Mouse (Mus musculus) intestine, embryonic 15.5 days (tissue): ENCODE results near the gene Proser1. TPM values are rescaled to one million over a fixed set of nuclear protein-coding genes. Genes with fewer than 3 reads are reported as not detected.

Experiments
- ATAC-seq: fragments of 200-750 bp; cut with Nextera tagmentation; 2 replicates; pipeline ENCODE4 v1.8.0; 2017; ENCODE audit warnings: moderate TSS enrichment, moderate library complexity
- H3K27ac ChIP-seq: fragments of 300-500 bp; sonication (generic); 2 replicates; pipeline ENCODE4 v1.5.1; 2015; ENCODE audit warnings: mild to moderate bottlenecking, inconsistent platforms
- H3K27me3 ChIP-seq: fragments of 300-500 bp; sonication (generic); replicated peaks from 2 replicates; pipeline ENCODE4 v1.6.1; 2015; ENCODE audit warnings: inconsistent platforms
- H3K36me3 ChIP-seq: fragments of 300-500 bp; sonication (generic); 2 replicates; pipeline ENCODE4 v1.6.1; 2015; ENCODE audit warnings: inconsistent platforms
- H3K4me1 ChIP-seq: fragments of 300-500 bp; sonication (generic); replicated peaks from 2 replicates; pipeline ENCODE4 v1.6.1; 2015; ENCODE audit warnings: inconsistent platforms
- H3K4me2 ChIP-seq: fragments of 300-500 bp; sonication (generic); replicated peaks from 2 replicates; pipeline ENCODE4 v1.6.1; 2015; ENCODE audit warnings: mild to moderate bottlenecking, inconsistent platforms
- H3K4me3 ChIP-seq: fragments of 300-500 bp; sonication (generic); replicated peaks from 2 replicates; pipeline ENCODE4 v1.5.1; 2015; ENCODE audit warnings: inconsistent platforms
- H3K9ac ChIP-seq: fragments of 300-500 bp; sonication (generic); 2 replicates; pipeline ENCODE4 v1.6.1; 2015; ENCODE audit warnings: inconsistent platforms
- H3K9me3 ChIP-seq: fragments of 300-500 bp; sonication (generic); 2 replicates; pipeline ENCODE4 v1.6.1; 2016; ENCODE audit warnings: inconsistent platforms
- WGBS: fragments of 180-500 bp; shearing (Covaris S2); methylation state at CpG from one replicate; pipeline ENCODE4 v1.1.7; 2015; 5-methylcytosine and 5-hydroxymethylcytosine counted together
- polyA plus RNA-seq: library from polyadenylated mRNA; unstranded; fragments of >200 nt; fragmentation: Nextera tagmentation; extraction: Ambion mirVana; gene quantifications from 2 replicates; pipeline ENCODE4 v1.2.1, GENCODE M21; 2015

The Proser1 gene
- polyA plus RNA-seq, 1 experiment from 2014 or later: 14.2 TPM

DNA sequence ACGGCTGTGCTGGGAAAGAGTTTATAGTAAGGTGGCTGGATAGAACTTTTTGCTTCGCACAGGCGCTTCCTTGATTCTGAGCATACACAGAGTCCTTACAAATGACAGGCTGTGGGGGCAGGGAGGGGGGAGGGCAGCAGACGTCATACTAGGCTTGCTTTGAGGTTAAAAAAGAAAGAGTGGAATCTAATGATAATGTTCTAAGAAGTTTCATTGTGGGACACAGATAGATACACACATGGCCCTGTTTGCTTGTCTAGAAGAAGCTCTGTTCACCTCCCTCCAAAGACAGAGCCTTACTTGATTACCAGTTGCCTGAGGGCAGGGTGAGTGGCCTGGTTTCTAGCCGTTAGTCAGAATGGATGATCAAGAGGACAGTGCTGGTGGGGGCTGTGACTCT, 49.6 kb downstream of the Proser1 start:
- Histone ChIP-seq H3K4me3 (no peak overlapping the region), H3K27ac (no peak overlapping the region), H3K9me3 (no peaks in the 10 kb centered on the region), H3K9ac (no peak overlapping the region), H3K4me2 (no peak overlapping the region), H3K4me1 (no peaks in the 10 kb centered on the region), H3K36me3 (no peaks in the 10 kb centered on the region), H3K27me3 (no peaks in the 10 kb centered on the region)
- no peak for ATAC-seq
- WGBS: 23% methylated on average over 5 of the region's 5 CpGs

DNA sequence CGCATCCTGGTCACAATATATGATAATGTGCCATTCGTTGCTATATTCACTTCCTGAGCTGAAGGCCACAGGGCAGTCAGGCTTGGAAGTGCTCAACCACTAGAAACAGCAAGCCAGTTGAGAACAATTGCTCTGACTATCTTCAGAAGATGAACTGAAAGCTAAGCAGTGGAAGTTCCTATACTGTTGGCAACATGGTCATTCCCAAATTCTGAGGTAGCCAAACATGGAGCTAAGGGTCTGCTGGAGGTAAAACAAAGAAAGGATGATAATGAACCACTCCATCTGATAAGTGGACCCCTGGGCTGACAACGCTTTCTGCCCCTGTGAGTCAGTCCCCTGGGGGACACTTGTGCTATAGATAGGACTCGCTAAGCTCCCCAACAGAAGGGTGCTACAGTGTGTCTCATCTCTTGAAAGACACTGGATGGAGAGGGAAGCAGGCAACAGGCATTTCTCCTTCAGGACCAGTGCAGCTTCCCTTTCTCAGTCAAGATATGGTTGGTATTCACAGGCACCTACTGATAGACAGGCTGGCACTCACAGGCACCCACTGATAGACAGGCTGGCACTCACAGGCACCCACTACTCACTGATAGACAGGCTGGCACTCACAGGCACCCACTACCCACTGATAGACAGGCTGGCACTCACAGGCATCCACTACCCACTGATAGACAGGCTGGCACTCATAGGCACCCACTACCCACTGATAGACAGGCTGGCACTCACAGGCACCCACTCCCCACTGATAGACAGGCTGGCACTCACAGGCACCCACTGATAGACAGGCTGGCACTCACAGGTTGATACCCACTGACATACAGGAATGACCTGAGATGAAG, 51.0 kb downstream of the Proser1 start:
- Histone ChIP-seq H3K27me3 (no peaks in the 10 kb centered on the region), H3K4me1 (no peaks in the 10 kb centered on the region), H3K4me3 (no peak overlapping the region), H3K4me2 (no peak overlapping the region), H3K36me3 (no peaks in the 10 kb centered on the region), H3K9ac (no peak overlapping the region), H3K27ac (no peak overlapping the region), H3K9me3 (no peaks in the 10 kb centered on the region)
- 88% methylated on average over 4 of the region's 4 CpGs for WGBS
- no peak for ATAC-seq

DNA sequence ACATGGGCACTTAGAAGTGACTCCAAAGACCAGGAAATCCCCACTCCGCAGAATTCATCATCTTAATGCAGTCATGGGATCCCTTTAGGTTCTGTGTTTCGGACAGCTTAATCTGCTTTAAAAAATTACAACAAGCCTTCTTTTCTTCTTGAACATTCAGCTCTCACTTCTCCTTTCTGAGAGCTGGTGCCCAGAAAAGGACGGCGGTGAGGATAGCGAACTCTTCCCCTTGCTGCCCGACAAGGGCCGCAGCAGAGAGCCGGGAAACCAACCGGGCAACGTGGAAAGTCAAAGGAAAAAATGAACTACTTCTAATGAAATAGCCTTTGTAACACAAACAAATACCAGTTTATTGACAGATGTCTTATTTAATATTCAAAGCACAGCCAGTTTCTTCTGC, 59.3 kb downstream of the Proser1 start:
- no peak overlapping the region for H3K9ac ChIP-seq
- WGBS: 91% methylated on average over 10 of the region's 10 CpGs

DNA sequence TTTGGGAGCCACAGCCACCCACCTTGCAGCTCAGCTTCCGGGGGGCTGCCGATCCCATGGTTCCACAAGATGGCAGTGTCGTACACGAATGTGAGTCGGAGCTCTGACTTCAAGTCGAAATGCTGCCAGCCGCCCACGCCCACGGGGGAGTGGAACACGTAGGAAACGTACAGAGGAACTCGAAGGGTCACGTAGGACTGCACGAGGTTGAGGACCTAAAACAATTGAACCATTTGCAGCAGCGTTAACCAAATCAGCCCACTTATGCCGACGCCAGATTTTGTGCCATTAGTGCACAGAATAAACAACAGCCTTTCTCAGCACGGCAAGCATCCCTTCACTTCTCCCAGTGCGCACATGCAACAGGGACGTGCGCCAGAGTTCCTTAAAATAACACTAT, 62.3 kb downstream of the Proser1 start:
- H3K4me1 ChIP-seq: no peaks in the 10 kb centered on the region
- no peaks in the 10 kb centered on the region for H3K36me3 ChIP-seq
- H3K27ac ChIP-seq: no peak overlapping the region
- WGBS: 11% methylated on average over 21 of the region's 21 CpGs
- no peaks in the 10 kb centered on the region for H3K27me3 ChIP-seq
- H3K9ac ChIP-seq: no peak overlapping the region
- H3K9me3 ChIP-seq: no peaks in the 10 kb centered on the region
- H3K4me2 ChIP-seq: peak overlapping the region; percentile 56
- ATAC-seq: peak; percentile 72
- H3K4me3 ChIP-seq: peak overlapping the region; percentile 23

More for the DNA sequence above, 59.3 kb downstream of the Proser1 start:
- no peaks in the 10 kb centered on the region for H3K36me3 ChIP-seq
- no peak for ATAC-seq
- H3K4me3 ChIP-seq: no peak overlapping the region
- no peak overlapping the region for H3K4me2 ChIP-seq
- no peaks in the 10 kb centered on the region for H3K27me3 ChIP-seq
- no peak overlapping the region for H3K27ac ChIP-seq
- no peaks in the 10 kb centered on the region for H3K9me3 ChIP-seq
- no peaks in the 10 kb centered on the region for H3K4me1 ChIP-seq

DNA sequence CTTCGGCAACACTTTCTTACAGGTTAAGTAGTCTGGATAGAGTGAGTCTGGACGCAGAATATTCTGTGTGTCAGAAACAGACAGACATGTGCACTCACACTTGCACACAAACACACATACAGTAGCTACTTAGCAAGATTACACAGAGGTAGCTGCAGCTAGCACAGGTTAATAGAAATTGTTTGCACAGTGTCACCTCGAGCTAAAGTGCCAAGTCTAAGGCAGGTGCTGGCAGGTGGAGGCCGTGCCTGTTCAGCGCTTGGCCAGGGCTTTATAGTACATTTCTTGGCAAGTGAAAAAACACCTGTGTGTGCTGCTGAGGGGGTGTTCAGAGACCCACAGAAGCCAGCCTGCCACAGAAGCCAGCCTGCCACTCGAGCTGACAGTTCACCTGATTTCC, 66.8 kb downstream of the Proser1 start:
- no peak overlapping the region for H3K9ac ChIP-seq
- 77% methylated on average over 6 of the region's 6 CpGs for WGBS
- no peak overlapping the region for H3K27ac ChIP-seq
- H3K4me2 ChIP-seq: no peak overlapping the region
- H3K4me1 ChIP-seq: no peaks in the 10 kb centered on the region
- no peaks in the 10 kb centered on the region for H3K9me3 ChIP-seq
- H3K4me3 ChIP-seq: no peak overlapping the region
- ATAC-seq: peak; percentile 17; the same call in 1 of the 2 replicates
- H3K27me3 ChIP-seq: no peaks in the 10 kb centered on the region
- H3K36me3 ChIP-seq: no peaks in the 10 kb centered on the region

Other genes with a start within 250 kb of the Proser1 start
- 14.8 and 16.0 TPM in 2 replicates for gene Nhlrc3, start 334 bp upstream of the Proser1 start, polyA plus RNA-seq
- 0.09 and 0.15 TPM in 2 replicates for gene Stoml3, start 25.0 kb downstream of the Proser1 start, polyA plus RNA-seq
- gene Frem2, start 193.7 kb downstream of the Proser1 start, polyA plus RNA-seq: 7.1 and 8.0 TPM in 2 replicates